Mouse (Mus musculus) forebrain, embryonic 11.5 days (tissue): ENCODE measurements around the gene Zfp260. TPM values are rescaled to one million over a fixed set of nuclear protein-coding genes. Genes with fewer than 3 reads are reported as not detected.

ENCODE experiments used
- ATAC-seq: fragments of 200-750 bp; cut with Nextera tagmentation; replicated peaks from 2 replicates; pipeline ENCODE4 v1.8.0; 2017; ENCODE audit warnings: moderate TSS enrichment; ENCODE audit not compliant: low FRiP score
- DNase-seq: peaks from one replicate; pipeline ENCODE4 v3.0.0-alpha.2; 2017; ENCODE audit warnings: low spot score
- H3K27ac ChIP-seq: fragments of 300-500 bp; sonication (generic); 2 replicates; pipeline ENCODE4 v1.5.1; 2014; ENCODE audit warnings: low read depth, low read length
- H3K27me3 ChIP-seq: fragments of 300-500 bp; sonication (generic); 2 replicates; pipeline ENCODE4 v1.6.1; 2014; ENCODE audit warnings: mild to moderate bottlenecking, low read length, mixed read lengths; ENCODE audit not compliant: control insufficient read depth, insufficient read depth
- H3K36me3 ChIP-seq: fragments of 300-500 bp; sonication (generic); 2 replicates; pipeline ENCODE4 v1.6.1; 2014; ENCODE audit warnings: mild to moderate bottlenecking, low read length, moderate library complexity, mixed read lengths; ENCODE audit not compliant: control insufficient read depth, insufficient read depth
- H3K4me1 ChIP-seq: fragments of 300-500 bp; sonication (generic); replicated peaks from 2 replicates; pipeline ENCODE4 v1.6.1; 2014; ENCODE audit warnings: low read length, mixed read lengths; ENCODE audit not compliant: control insufficient read depth, insufficient read depth
- H3K4me2 ChIP-seq: fragments of 300-500 bp; sonication (generic); 2 replicates; pipeline ENCODE4 v1.6.1; 2014; ENCODE audit warnings: low read depth, mild to moderate bottlenecking, low read length, moderate library complexity, mixed read lengths; ENCODE audit not compliant: severe bottlenecking
- H3K4me3 ChIP-seq: fragments of 300-500 bp; sonication (generic); 2 replicates; pipeline ENCODE4 v1.5.1; 2014; ENCODE audit warnings: low read depth, low read length
- H3K9ac ChIP-seq: fragments of 300-500 bp; sonication (generic); 2 replicates; pipeline ENCODE4 v1.6.1; 2014; ENCODE audit warnings: low read length
- H3K9me3 ChIP-seq: fragments of 300-500 bp; sonication (generic); 2 replicates; pipeline ENCODE4 v1.6.1; 2016; ENCODE audit warnings: low read length, mixed read lengths; ENCODE audit not compliant: control insufficient read depth
- WGBS: fragments of 180-500 bp; shearing (Covaris S2); extraction: QIAGEN DNeasy Blood & Tissue Kit; methylation state at CpG from one replicate; pipeline ENCODE4 v1.1.7; 2014; 5-methylcytosine and 5-hydroxymethylcytosine counted together
- polyA plus RNA-seq: library from polyadenylated mRNA; unstranded; fragments of >200 nt; fragmentation: Nextera tagmentation; extraction: Ambion mirVana; gene quantifications from 2 replicates; pipeline ENCODE4 v1.2.1, GENCODE M21; 2014

Gene Zfp260
- polyA plus RNA-seq, 1 experiment from 2014 or later: 124 TPM

DNA sequence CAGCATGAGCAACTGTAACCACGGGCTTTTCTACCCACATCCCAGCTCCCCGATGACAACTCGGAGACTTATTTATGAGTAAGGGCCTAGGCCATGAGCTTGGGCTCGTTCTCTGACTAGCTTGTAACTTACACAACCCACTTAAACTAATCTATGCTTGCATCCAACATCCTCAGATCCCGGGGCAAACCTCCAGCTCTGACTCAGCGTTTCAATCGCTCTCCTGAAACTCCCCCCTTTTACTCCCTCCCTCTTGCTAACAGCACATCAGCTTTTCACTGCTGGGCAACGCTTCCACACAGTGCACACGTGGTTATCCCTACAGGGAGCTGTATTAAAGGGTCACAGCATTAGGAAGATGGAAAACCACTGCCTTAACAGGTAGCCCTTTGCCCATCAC is 8.1 kb upstream of the Zfp260 start:
- Histone ChIP-seq H3K4me1 (peaks cover 8% of the 10 kb centered on the region), H3K36me3 (peaks cover 12% of the 10 kb centered on the region)
- WGBS: 96% methylated on average over 9 of the region's 9 CpGs

DNA sequence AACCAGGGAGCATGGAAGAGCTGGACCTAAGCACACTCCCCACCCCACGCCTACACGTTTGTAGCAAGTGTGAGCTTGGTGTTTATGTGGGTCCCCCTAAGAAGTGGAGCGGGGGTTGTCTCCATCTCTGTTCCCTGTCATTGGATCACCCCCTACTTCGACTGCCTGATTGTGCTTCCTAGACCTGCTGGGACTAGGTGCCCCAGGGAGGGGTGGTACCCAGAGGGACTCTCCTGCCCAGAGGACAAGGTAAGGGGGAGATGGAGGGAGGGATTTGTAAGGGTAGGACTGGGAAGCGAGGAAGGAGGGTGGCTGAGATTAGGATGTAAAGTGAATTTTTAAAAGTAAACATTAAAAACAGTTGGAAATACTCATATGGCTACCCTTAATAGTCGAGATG is 5.2 kb upstream of the Zfp260 start:
- no peak overlapping the region for H3K27ac ChIP-seq
- DNase-seq (no peak), ATAC-seq (no peak)
- peaks cover 3% of the 10 kb centered on the region; the same call in 1 of the 2 replicates for H3K9me3 ChIP-seq
- H3K4me1 ChIP-seq: peaks cover 12% of the 10 kb centered on the region
- H3K27me3 ChIP-seq: no peaks in the 10 kb centered on the region
- 21% methylated on average over 6 of the region's 6 CpGs for WGBS
- H3K4me2 ChIP-seq: peak overlapping the region; percentile 74
- H3K4me3 ChIP-seq: peak overlapping the region; percentile 66
- H3K36me3 ChIP-seq: peaks cover 12% of the 10 kb centered on the region
- H3K9ac ChIP-seq: peak overlapping the region; percentile 80

More for the DNA sequence above, 8.1 kb upstream of the Zfp260 start:
- ATAC-seq: no peak
- H3K9ac ChIP-seq: no peak overlapping the region
- no peak overlapping the region for H3K27ac ChIP-seq
- H3K4me3 ChIP-seq: no peak overlapping the region
- no peak overlapping the region for H3K4me2 ChIP-seq
- H3K27me3 ChIP-seq: no peaks in the 10 kb centered on the region
- no peak for DNase-seq
- H3K9me3 ChIP-seq: peaks cover 3% of the 10 kb centered on the region; the same call in 1 of the 2 replicates

DNA sequence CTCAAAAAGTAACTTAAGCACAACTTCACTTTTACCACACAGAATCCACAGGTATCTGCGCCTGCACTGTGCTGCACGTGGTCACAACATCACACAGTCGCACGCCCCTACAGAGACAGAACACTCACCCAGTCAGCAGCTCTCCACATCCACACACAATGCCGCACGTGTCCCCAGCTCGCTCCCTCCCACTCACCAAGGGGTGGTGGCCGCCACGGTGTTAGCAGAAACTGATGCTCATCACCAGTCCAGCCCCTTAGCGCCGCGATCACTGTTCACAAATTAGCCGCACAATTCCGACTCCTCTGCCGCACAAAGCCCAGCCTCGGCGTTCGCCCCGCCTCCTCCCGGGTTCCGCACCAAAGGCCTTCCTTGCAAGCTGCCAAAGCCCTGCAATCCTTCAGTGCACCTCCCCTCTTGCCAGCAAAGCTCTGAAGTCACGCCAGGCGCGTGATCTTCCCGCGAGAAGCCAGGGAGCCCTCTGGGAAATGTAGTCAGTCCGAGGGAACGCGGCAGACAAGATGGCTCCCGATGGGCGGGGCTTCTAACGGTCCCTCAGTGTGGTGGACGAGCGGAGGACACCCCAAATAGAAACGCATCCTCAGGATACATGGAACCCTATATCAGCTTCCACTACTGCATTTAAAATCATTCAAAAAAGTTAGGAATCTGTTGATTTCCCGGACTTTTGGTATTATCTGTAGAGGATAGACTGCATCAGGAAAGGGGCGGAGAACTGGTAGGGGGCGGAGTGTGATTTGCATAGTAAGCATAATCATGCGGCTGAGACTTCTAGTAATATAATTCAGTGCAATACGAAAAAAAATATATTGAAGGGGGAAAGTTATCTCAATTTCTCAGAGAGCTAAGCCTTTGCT is 4.2 kb upstream of the Zfp260 start, which contains the start of the genes Gm26920 and Zfp566:
Gene Gm26920, minus strand, starts transcription at position 319 of the 878 bp plus-strand sequence.
Gene Zfp566, minus strand, starts transcription at position 436 of the 878 bp plus-strand sequence.
- Histone ChIP-seq H3K9ac (peak within 1 kb of the TSS; percentile 80), H3K27ac (peak within 1 kb of the TSS; percentile 70; the same call in 1 of the 2 replicates), H3K36me3 (peaks cover 9% of the 10 kb centered on the region), H3K27me3 (no peaks in the 10 kb centered on the region), H3K9me3 (no peaks in the 10 kb centered on the region), H3K4me2 (peak within 1 kb of the TSS; percentile 74), H3K4me3 (peak within 1 kb of the TSS; percentile 66), H3K4me1 (peaks cover 13% of the 10 kb centered on the region)
- DNase-seq (peak; percentile 98), ATAC-seq (peak; percentile 91)
- 0% methylated on average over 40 of the region's 40 CpGs for WGBS

DNA sequence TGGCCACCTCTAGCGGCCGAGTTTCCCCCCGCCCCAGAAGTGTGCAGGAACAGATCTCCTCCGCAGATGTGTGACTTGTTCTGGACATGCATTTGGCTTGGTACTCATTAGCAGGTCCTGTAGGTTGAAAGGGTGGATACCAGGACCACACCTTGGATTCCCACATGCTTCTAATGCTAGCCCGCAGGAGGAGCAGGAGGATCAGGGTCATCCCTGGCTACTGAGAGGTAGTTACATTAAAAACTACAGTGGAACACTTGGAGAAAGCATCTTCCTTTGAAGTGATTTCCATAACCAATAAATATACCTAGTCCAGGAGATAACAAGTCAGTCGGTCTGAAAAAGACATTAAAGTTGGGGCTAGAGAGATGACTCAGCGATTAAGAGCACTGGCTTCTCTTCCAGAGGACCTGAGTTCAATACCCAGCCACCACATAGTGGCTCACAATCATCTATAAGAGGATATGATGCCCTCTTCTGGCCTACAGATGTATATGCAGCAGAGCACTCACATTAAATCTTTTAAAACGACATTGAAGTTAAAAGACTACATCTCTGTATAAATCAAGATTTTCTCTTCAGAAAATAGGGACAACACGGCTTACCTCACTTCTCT is 3.5 kb upstream of the Zfp260 start:
- peak overlapping the region; percentile 37; the same call in 1 of the 2 replicates for H3K27ac ChIP-seq
- 8% methylated on average over 9 of the region's 9 CpGs for WGBS
- peak overlapping the region; percentile 80; the same call in 1 of the 2 replicates for H3K9ac ChIP-seq
- H3K27me3 ChIP-seq: no peaks in the 10 kb centered on the region
- H3K4me2 ChIP-seq: peak overlapping the region; percentile 74
- H3K9me3 ChIP-seq: no peaks in the 10 kb centered on the region
- ATAC-seq (peak; percentile 5; the same call in 1 of the 2 replicates), DNase-seq (no peak)
- peaks cover 14% of the 10 kb centered on the region for H3K4me1 ChIP-seq
- peak overlapping the region; percentile 66 for H3K4me3 ChIP-seq
- H3K36me3 ChIP-seq: peaks cover 3% of the 10 kb centered on the region; the same call in 1 of the 2 replicates

DNA sequence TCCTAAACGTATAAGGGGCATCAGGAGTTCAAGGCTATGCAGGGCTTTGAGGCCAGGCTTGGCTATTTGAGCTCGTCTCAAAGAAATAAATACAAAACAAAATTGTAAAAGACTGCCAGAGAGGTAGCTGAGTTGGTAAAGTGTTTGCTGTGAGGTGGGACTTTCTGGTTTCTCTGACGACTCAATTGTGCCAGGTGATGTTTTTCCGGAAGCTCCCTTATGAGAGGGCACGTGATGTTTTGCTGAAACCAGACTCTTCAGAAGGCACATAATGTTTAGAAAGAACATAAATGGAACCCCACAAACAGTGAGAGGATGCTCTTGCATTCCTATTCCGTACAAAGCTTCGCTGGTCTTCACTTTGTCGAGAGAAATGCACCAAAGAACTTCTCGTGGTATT is 1.9 kb upstream of the Zfp260 start:
- DNase-seq: no peak
- H3K27ac ChIP-seq: no peak overlapping the region
- no peak overlapping the region for H3K4me3 ChIP-seq
- H3K4me2 ChIP-seq: no peak overlapping the region
- no peaks in the 10 kb centered on the region for H3K27me3 ChIP-seq
- H3K36me3 ChIP-seq: no peaks in the 10 kb centered on the region
- H3K4me1 ChIP-seq: peaks cover 15% of the 10 kb centered on the region
- 85% methylated on average over 9 of the region's 9 CpGs for WGBS
- ATAC-seq: no peak
- H3K9ac ChIP-seq: no peak overlapping the region
- no peaks in the 10 kb centered on the region for H3K9me3 ChIP-seq

DNA sequence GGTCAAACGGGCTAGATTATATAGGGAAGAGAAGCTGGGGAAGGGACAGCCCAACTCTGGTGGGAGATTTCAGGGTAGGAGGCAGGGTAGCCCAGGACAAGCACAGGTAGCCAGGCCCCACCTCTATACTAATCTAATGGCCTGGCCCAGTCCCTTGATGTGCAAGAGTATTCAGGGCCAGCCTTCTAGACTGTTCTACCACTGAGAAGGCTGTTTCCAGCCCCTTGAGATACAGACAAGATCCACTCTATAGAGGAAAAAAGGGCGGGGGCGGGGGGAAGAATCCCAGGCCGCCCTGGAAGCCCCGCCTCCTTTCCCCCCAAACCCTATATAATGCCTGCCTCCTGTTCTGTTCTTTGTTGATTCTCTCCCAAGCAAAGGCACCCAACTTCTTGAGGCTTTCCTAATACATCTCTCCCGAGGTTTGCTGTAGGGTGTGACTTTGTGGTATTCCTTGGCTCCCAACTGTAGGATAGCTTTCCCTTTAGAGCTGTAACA is 610 bp upstream of the Zfp260 start:
- Histone ChIP-seq H3K9ac (peak overlapping the region; percentile 96), H3K9me3 (no peaks in the 10 kb centered on the region)
- WGBS: 70% methylated on average over 6 of the region's 6 CpGs

DNA sequence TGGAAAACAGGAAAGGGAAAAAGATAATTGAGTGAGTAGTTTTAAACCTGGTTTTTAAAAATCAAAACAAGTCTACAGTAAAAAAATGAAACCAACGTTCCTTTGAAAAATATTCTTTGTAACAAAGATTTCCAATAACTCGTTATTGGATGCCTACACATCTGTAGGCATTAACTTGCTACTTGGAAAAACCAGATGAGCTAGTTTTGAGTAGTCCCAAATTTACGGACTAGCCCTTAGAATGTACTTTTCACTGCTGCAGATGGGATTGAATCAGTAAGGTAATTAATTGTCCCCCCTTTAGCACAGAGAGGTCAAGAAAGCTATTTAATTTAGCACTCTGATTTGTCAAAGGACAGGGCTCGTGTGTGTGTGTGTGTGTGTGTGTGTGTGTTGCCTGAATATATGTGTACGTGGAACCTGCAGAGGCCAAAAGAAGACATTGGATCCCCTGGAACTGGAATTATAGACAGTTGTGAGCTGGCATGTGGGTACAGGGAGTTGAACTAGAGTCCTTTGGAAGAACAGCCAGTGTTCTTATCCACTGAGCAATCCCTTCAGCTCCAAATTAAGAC is 1.1 kb downstream of the Zfp260 start:
- Histone ChIP-seq H3K27me3 (no peaks in the 10 kb centered on the region), H3K9ac (peak overlapping the region; percentile 96), H3K4me3 (peak overlapping the region; percentile 60), H3K27ac (no peak overlapping the region; the same call in 1 of the 2 replicates), H3K36me3 (peaks cover 8% of the 10 kb centered on the region; the same call in 1 of the 2 replicates), H3K4me1 (peaks cover 9% of the 10 kb centered on the region; the same call in 1 of the 2 replicates), H3K4me2 (peak overlapping the region; percentile 62), H3K9me3 (no peaks in the 10 kb centered on the region)
- 10% methylated on average over 5 of the region's 5 CpGs for WGBS
- ATAC-seq (no peak), DNase-seq (no peak)

More for the DNA sequence above, 610 bp upstream of the Zfp260 start:
- Histone ChIP-seq H3K4me3 (peak overlapping the region; percentile 60), H3K4me2 (peak overlapping the region; percentile 62; the same call in 1 of the 2 replicates), H3K4me1 (peaks cover 13% of the 10 kb centered on the region), H3K36me3 (peaks cover 5% of the 10 kb centered on the region; the same call in 1 of the 2 replicates), H3K27me3 (no peaks in the 10 kb centered on the region), H3K27ac (no peak overlapping the region)
- no peak for ATAC-seq
- DNase-seq: no peak

DNA sequence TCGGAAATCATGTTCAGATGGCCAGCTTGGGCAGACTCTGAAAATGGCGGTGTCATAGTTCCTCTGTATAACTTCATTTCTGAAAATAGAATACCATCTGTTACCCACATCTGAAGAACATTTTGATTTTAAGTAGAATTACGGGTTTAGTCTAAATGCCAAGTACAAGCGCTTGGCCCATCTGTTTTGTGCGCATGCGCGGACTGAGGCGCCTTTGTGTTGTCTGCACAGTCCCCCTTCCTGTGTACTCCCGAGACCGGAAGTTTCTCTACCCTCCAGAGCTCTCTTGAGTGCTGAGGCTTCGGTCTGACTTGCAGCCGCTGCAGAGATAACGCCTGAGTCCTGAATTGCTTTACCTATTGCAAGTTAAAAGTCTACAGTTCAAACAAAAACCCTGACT is 4.7 kb downstream of the Zfp260 start:
- DNase-seq (no peak), ATAC-seq (no peak)
- H3K9ac ChIP-seq: no peak overlapping the region
- no peak overlapping the region for H3K4me2 ChIP-seq
- H3K4me3 ChIP-seq: no peak overlapping the region
- WGBS: 94% methylated on average over 13 of the region's 13 CpGs
- H3K27ac ChIP-seq: no peak overlapping the region
- H3K27me3 ChIP-seq: no peaks in the 10 kb centered on the region
- H3K36me3 ChIP-seq: peaks cover 34% of the 10 kb centered on the region
- peaks cover 17% of the 10 kb centered on the region for H3K9me3 ChIP-seq
- peaks cover 4% of the 10 kb centered on the region; the same call in 1 of the 2 replicates for H3K4me1 ChIP-seq
